In the genomic region with DNA sequence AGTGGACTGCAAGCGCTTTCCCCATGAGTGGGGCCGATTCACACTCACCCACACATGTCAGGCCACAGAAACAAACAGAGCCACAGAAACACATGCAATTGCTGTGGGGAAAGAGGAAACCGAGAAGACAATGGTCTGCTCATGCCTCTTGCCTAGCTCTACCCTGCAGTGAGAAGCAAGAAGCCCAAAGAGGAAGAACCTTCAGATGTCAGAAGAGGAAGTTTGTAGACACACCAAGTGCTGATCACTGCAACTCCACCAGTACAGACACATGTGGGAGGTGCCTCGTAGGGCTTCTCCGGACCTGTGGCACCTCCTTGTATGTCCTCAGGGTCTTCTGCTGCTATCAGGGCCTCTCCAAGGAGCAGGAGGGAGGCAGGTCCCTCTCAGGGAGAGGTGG, we compare ENCODE assay signal across 19 mouse cellular contexts. TPM values are rescaled to one million over a fixed set of nuclear protein-coding genes. Genes with fewer than 3 reads are reported as not detected.
DNase-seq lines count a peak whose midpoint lies in the region; ATAC-seq and TF ChIP-seq lines count a peak whose summit lies in the region.
"Had no signal": no experiment of that assay in that cellular context is flagged by ENCODE, and none has a peak within 500 bp of the region (broad histone marks: within the 10 kb centered on the region; RNA-seq: fewer than 3 reads in every experiment).

No protein-coding gene starts in this region.

- no peaks in the 10 kb centered on the region for H3K36me3 ChIP-seq in liver, embryonic 15.5 days (replicated peaks)

- TF ChIP-seq CTCF in bone marrow macrophage, adult 2 months (IDR thresholded peaks at IDR 0.05; ENCODE audit: low read depth, low read length) = no peak

- peak overlapping the region; percentile 99 for H3K27ac ChIP-seq in bone marrow macrophage, adult 2 months (ENCODE audit: insufficient read depth, low read depth, low read length)
- H3K27ac ChIP-seq in liver, embryonic 15.5 days (replicated peaks) = peak overlapping the region; percentile 51

- peak; percentile 7 to 12 for DNase-seq in lung, adult 18-20 months
- DNase-seq in lung, postnatal 25 days (ENCODE audit: low spot score) = no peak
- no peak for DNase-seq in Muller cell, postnatal 12 days (ENCODE audit: inconsistent ontology term)
- DNase-seq in frontal cortex, postnatal 14 days (ENCODE audit: low spot score in 2 of 2) = no peak
- DNase-seq in adrenal gland, adult 8-10 months = no peak
- DNase-seq: adrenal gland, postnatal 10 days; cerebellum, adult 11-12 months; embryo, embryonic 11 days; gastrocnemius, postnatal 25 days; kidney, postnatal 36 days had no signal

- no peaks in the 10 kb centered on the region for H3K27me3 ChIP-seq in liver, embryonic 15.5 days

- peaks cover 45% of the 10 kb centered on the region for H3K4me1 ChIP-seq in bone marrow macrophage, adult 2 months (ENCODE audit: control insufficient read depth, insufficient read depth, low read length)
- 0 out of 2 replicates have a peak, but pooled peaks cover 4% of the 10 kb centered on the region for H3K4me1 ChIP-seq in liver, embryonic 15.5 days (replicated peaks)

- WGBS in liver, embryonic 15.5 days (ENCODE audit: insufficient replicate concordance) = 25% methylated on average over 5 of the region's 5 CpGs

- H3K9me3 ChIP-seq in liver, embryonic 15.5 days (replicated peaks) = no peaks in the 10 kb centered on the region

- no peak overlapping the region for H3K4me2 ChIP-seq in liver, embryonic 15.5 days

- no peak overlapping the region for H3K9ac ChIP-seq in liver, embryonic 15.5 days

- TF ChIP-seq POLR2A in bone marrow macrophage, adult 2 months (IDR thresholded peaks at IDR 0.05; ENCODE audit: borderline replicate concordance, low read depth, low read length) = no peak

- H3K4me3 ChIP-seq in bone marrow macrophage, adult 2 months (ENCODE audit: insufficient read depth, low read length) = peak overlapping the region; percentile 44
- no peak overlapping the region for H3K4me3 ChIP-seq in liver, embryonic 15.5 days (replicated peaks)

- ATAC-seq in liver, embryonic 15.5 days (ENCODE audit: insufficient read depth) = no peak
- peak; percentile 74 for ATAC-seq in monocyte, adult 5-6 weeks (replicated peaks; ENCODE audit: insufficient number of reproducible peaks, low FRiP score, low TSS enrichment, poor library complexity, severe bottlenecking)
- ATAC-seq: forebrain, embryonic 16.5 days; intestine, embryonic 16.5 days had no signal

RNA-seq across cellular contexts. Expression of a gene that starts 2.4 kb away (rescaled TPM):
- 447 and 482 TPM in 2 replicates for polyA plus RNA-seq in bone marrow macrophage, adult 2 months (2012; ENCODE audit: insufficient read depth, insufficient read length, missing spikeins)
- polyA plus RNA-seq in liver, embryonic 15.5 days (2015; fragmentation: Nextera tagmentation; extraction: Ambion mirVana) = 8.7 and 9.5 TPM in 2 replicates
- total RNA-seq in monocyte, adult 5-6 weeks (2017) = 183 to 300 TPM (median 291 TPM) in 3 replicates
- 10 to 100 TPM in 1 of 4 experiments, 1 to 10 TPM in 3; 3.7 to 11.4 (median 7.5) TPM for total RNA-seq in adrenal gland, adult 8-10 months (2022)

RNA-seq across cellular contexts. Expression of a gene that starts 11.9 kb away (rescaled TPM):
- polyA plus RNA-seq in bone marrow macrophage, adult 2 months (2012; ENCODE audit: insufficient read depth, insufficient read length, missing spikeins) = 3.4 and 5.1 TPM in 2 replicates
- not detected in 2 replicates for polyA plus RNA-seq in liver, embryonic 15.5 days (2015; fragmentation: Nextera tagmentation; extraction: Ambion mirVana)
- not detected in 3 replicates for total RNA-seq in monocyte, adult 5-6 weeks (2017)
- total RNA-seq in adrenal gland, adult 8-10 months (2022) = 1 to 10 TPM in 1 of 4 experiments, not detected in 3; 1.6 TPM
- total RNA-seq: adrenal gland, postnatal 10 days; gastrocnemius, postnatal 25 days; heart, postnatal 36 days; left cerebral cortex, postnatal 14 days had no signal
- polyA plus RNA-seq: forebrain, embryonic 16.5 days; intestine, embryonic 16.5 days; lung, embryonic 16.5 days; testis, adult 2 months had no signal

RNA-seq across cellular contexts. Expression of a gene that starts 14.3 kb away (rescaled TPM):
- polyA plus RNA-seq in bone marrow macrophage, adult 2 months (2012; ENCODE audit: insufficient read depth, insufficient read length, missing spikeins) = 112 and 116 TPM in 2 replicates
- polyA plus RNA-seq in liver, embryonic 15.5 days (2015; fragmentation: Nextera tagmentation; extraction: Ambion mirVana) = 1.2 and 1.3 TPM in 2 replicates
- total RNA-seq in monocyte, adult 5-6 weeks (2017) = 282 to 497 TPM (median 452 TPM) in 3 replicates
- 1 to 10 TPM; 1.6 to 3.1 (median 2.1) TPM for total RNA-seq in adrenal gland, adult 8-10 months (2022)
- total RNA-seq: left cerebral cortex, postnatal 14 days had no signal
- polyA plus RNA-seq: forebrain, embryonic 16.5 days had no signal

RNA-seq across cellular contexts. Expression of a gene that starts 22.7 kb away (rescaled TPM):
- polyA plus RNA-seq in bone marrow macrophage, adult 2 months (2012; ENCODE audit: insufficient read depth, insufficient read length, missing spikeins) = 28.8 and 32.2 TPM in 2 replicates
- not detected in 2 replicates for polyA plus RNA-seq in liver, embryonic 15.5 days (2015; fragmentation: Nextera tagmentation; extraction: Ambion mirVana)
- total RNA-seq in monocyte, adult 5-6 weeks (2017) = 0.97 TPM in 1 of 3 replicates, not detected in the others
- not detected for total RNA-seq in adrenal gland, adult 8-10 months (2022)
- total RNA-seq: gastrocnemius, postnatal 25 days; heart, postnatal 36 days had no signal
- polyA plus RNA-seq: forebrain, embryonic 16.5 days; intestine, embryonic 16.5 days; lung, embryonic 16.5 days had no signal

RNA-seq across cellular contexts. Expression of a gene that starts 33.5 kb away (rescaled TPM):
- 16.3 and 17.2 TPM in 2 replicates for polyA plus RNA-seq in bone marrow macrophage, adult 2 months (2012; ENCODE audit: insufficient read depth, insufficient read length, missing spikeins)
- polyA plus RNA-seq in liver, embryonic 15.5 days (2015; fragmentation: Nextera tagmentation; extraction: Ambion mirVana) = not detected in 2 replicates
- total RNA-seq in monocyte, adult 5-6 weeks (2017) = not detected in 3 replicates
- 10 to 100 TPM in 1 of 4 experiments, 1 to 10 TPM in 3; 3.2 to 11.2 (median 4.5) TPM for total RNA-seq in adrenal gland, adult 8-10 months (2022)
- total RNA-seq: left cerebral cortex, postnatal 14 days had no signal
- polyA plus RNA-seq: forebrain, embryonic 16.5 days; intestine, embryonic 16.5 days; lung, embryonic 16.5 days had no signal

Comparison
In these comparisons a context has a peak if more than half of its experiments do, and no peak if none do; other contexts are left out.
1. DNase-seq: peak in lung, adult 18-20 months (2 of 2); none in lung, postnatal 25 days (single experiment), Muller cell, postnatal 12 days (single experiment), frontal cortex, postnatal 14 days (0 of 2) and adrenal gland, adult 8-10 months (single experiment).
2. RNA of a gene that starts 2.4 kb away (total RNA-seq): 183 to 300 TPM in monocyte, adult 5-6 weeks; 3.7 to 11.4 TPM in adrenal gland, adult 8-10 months; every median in the first group is over 10 times any median in the second.
3. RNA of a gene that starts 14.3 kb away (total RNA-seq): 282 to 497 TPM in monocyte, adult 5-6 weeks; 1.6 to 3.1 TPM in adrenal gland, adult 8-10 months; every median in the first group is over 10 times any median in the second.